Mouse (Mus musculus) left cerebral cortex, postnatal 14 days (tissue): Measurements from ENCODE around the gene Mtmr12. TPM values are rescaled to one million over a fixed set of nuclear protein-coding genes. Genes with fewer than 3 reads are reported as not detected.

Source experiments
- DNase-seq, 2 experiments: peaks; one replicate each; pipeline ENCODE4 v3.0.0; 2021 to 2022; ENCODE audit warnings: low spot score in 2 of 2, mixed read lengths in 1 of 2
- intact Hi-C: fragments of 180-260 bp; cut with DNase I; formaldehyde crosslinking; loops from one replicate; pipeline ENCODE4 v1.15.1; 2025
- total RNA-seq, 2 experiments: library from RNA; stranded (reverse); gene quantifications; 2 replicates each; pipeline ENCODE4 v1.2.3; 2021

The Mtmr12 gene
- total RNA-seq, 2 experiments from 2014 or later = 20.4 to 31.3 TPM

- intact Hi-C loops = no loop called here
- no peak for DNase-seq
Observed at GRCm38 (mm10) chr15:12230243-12230935, 25.6 kb downstream of the Mtmr12 start.

GRCm38 (mm10) chr15:12231462-12231861, 26.6 kb downstream of the Mtmr12 start:
- no peak for DNase-seq
- intact Hi-C loops = no loop called here

GRCm38 (mm10) chr15:12232429-12232828, 27.6 kb downstream of the Mtmr12 start:
- intact Hi-C loops = no loop called here
- DNase-seq = no peak

GRCm38 (mm10) chr15:12233021-12233420, 28.2 kb downstream of the Mtmr12 start:
- intact Hi-C loops = no loop called here
- no peak for DNase-seq

- intact Hi-C loops = no loop called here
- DNase-seq = no peak
Observed at GRCm38 (mm10) chr15:12235559-12235958, 30.7 kb downstream of the Mtmr12 start.

- intact Hi-C loops = no loop called here
- no peak for DNase-seq
Observed at GRCm38 (mm10) chr15:12235983-12236382, 31.2 kb downstream of the Mtmr12 start.

- intact Hi-C loops = no loop called here
- no peak for DNase-seq
Observed at GRCm38 (mm10) chr15:12236961-12237360, 32.1 kb downstream of the Mtmr12 start.

GRCm38 (mm10) chr15:12237539-12237938, 32.7 kb downstream of the Mtmr12 start:
- intact Hi-C loops = no loop called here
- no peak for DNase-seq

GRCm38 (mm10) chr15:12238337-12238736, 33.5 kb downstream of the Mtmr12 start:
- DNase-seq = no peak
- intact Hi-C loops = no loop called here

- intact Hi-C loops = no loop called here
- no peak for DNase-seq
Observed at GRCm38 (mm10) chr15:12240705-12241328, 36.0 kb downstream of the Mtmr12 start.

- intact Hi-C loops = no loop called here
- no peak for DNase-seq
Observed at GRCm38 (mm10) chr15:12243792-12244191, 39.0 kb downstream of the Mtmr12 start.

GRCm38 (mm10) chr15:12245580-12246359, 40.9 kb downstream of the Mtmr12 start:
- DNase-seq = peak; percentile 34 to 69
- intact Hi-C loops = loop anchor here (5.0 kb wide), 1 partner anchor 38 kb away; the partner anchor contains the start of gene Mtmr12

GRCm38 (mm10) chr15:12246360-12247158, 41.7 kb downstream of the Mtmr12 start:
- intact Hi-C loops = loop anchor here (5.0 kb wide), 1 partner anchor 39 kb away; the partner anchor contains the start of gene Mtmr12
- DNase-seq = no peak

GRCm38 (mm10) chr15:12247159-12247603, 42.4 kb downstream of the Mtmr12 start:
- intact Hi-C loops = loop anchor here (5.0 kb wide), 1 partner anchor 40 kb away; the partner anchor contains the start of gene Mtmr12
- no peak for DNase-seq

GRCm38 (mm10) chr15:12248279-12248678, 43.5 kb downstream of the Mtmr12 start:
- DNase-seq = no peak

GRCm38 (mm10) chr15:12250350-12250749, 45.5 kb downstream of the Mtmr12 start:
- intact Hi-C loops = no loop called here
- DNase-seq = no peak

More at GRCm38 (mm10) chr15:12248279-12248678, 43.5 kb downstream of the Mtmr12 start:
- intact Hi-C loops = loop anchor here (5.0 kb wide), 1 partner anchor 41 kb away; the partner anchor contains the start of gene Mtmr12

GRCm38 (mm10) chr15:12251416-12252140, 46.8 kb downstream of the Mtmr12 start:
- no peak for DNase-seq
- intact Hi-C loops = no loop called here

GRCm38 (mm10) chr15:12252141-12252489, 47.3 kb downstream of the Mtmr12 start:
- no peak for DNase-seq
- intact Hi-C loops = no loop called here
